Mouse (Mus musculus): ENCODE results near the gene Mymk. TPM values are rescaled to one million over a fixed set of nuclear protein-coding genes. Genes with fewer than 3 reads are reported as not detected.

The Mymk gene
- under 1 TPM; 0.18 to 0.21 TPM for total RNA-seq (2021)
- long read RNA-seq, experiment 1, result 0 reads
- long read RNA-seq, experiment 2, result 0 reads

DNA sequence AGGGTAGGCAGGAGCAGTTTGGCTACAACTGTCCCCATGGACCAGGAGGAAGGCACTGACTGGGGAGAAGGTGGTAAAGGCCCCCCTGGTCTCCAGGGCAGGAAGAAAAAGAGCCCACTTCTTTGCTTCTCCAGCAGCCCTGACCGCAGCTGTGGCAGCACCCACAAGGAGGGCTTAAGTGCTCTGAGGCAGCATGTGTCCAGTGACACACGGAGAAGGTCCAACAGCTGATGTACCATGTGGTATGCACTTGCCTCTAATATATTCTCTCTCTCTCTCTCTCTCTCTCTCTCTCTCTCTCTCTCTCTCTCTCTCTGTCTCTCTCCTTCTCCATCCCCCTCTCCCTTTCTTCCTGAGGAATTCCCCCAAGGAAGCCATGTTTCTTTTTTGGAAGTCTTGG lies at the start of gene Mymk:
Mymk (minus strand) TSS at position 202 of the 400 bp plus-strand sequence.
- no peak for DNase-seq (ENCODE audit: low spot score)

DNA sequence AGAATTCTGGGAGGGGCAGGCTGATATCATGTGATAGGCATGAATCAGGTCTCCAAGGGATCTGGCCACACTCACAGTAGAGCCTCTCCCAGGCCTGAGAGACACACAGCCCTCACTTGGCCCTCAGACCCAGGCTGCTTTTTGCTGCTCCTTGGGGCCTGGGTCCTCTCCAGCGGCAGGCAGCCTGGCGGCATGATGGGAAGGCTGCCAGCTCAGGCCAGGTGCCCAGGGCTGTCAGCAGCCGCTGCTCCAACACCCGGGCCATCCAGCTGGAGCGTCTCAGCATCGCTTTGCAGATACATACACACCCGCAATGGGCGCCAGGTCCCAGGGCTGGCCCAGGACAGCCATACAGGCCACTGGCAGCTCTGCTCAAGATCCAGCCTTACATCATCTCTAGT lies 48.3 kb upstream of the Mymk start:
- peak; percentile 38 for DNase-seq (ENCODE audit: low spot score)

DNA sequence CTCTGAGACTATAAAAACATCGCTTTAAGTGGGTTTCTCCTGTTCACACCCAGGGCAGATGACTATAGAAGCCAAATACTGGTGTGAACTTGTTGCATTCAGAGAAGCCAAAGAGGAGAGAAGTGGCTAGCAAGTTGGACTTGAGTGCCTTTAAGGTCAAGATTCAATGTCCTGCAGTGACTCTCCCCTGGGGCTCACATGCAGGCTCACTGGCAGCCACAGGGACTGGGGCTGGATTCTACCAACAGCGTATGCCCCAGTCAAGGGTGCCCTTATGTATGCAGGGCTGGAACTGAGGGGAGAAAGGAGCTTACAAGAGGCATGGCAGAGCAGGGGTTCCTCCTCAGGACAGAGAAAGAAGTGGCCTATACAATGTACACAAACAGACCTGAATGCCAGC lies 47.8 kb upstream of the Mymk start:
- DNase-seq (ENCODE audit: low spot score), result no peak

DNA sequence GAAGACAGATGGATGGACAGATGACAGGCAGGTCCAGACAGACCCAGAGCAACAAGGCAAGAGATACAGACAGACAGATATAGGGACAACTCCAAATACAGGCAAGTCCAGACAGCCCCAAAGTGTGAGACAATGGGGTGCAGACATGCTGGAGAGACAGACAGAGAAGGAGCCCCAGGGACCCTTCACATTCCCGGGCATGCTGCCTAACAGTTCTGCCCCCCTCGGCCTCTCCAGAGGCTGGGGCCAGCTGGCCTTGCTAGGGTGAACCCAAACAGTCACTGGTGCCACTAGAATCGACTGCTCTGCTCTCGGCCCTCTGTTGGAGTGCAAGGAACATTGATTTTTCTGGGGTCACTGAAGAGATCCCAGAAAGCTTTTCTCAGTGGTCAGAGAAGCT lies 46.5 kb upstream of the Mymk start:
- no peak for DNase-seq (ENCODE audit: low spot score)

DNA sequence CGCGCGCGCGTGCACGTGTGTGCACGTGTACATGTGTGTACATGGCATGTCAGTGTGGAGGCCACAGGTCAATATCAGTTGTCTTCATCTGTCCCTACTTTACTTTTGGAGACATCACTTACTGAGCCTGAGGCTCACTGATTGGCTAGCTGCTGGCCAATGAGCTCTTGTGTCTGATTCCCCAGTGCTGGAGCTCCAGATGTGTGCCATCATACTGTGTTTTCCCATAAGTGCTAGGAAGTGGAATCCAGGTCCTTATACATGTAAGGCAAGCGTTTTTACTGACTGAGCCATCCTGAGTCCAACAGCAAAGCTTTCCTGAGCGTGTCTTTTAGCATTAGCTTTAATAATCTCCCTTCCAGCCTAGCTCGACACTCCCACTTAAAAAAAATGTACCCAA lies 42.2 kb upstream of the Mymk start:
- DNase-seq (ENCODE audit: low spot score), result no peak

DNA sequence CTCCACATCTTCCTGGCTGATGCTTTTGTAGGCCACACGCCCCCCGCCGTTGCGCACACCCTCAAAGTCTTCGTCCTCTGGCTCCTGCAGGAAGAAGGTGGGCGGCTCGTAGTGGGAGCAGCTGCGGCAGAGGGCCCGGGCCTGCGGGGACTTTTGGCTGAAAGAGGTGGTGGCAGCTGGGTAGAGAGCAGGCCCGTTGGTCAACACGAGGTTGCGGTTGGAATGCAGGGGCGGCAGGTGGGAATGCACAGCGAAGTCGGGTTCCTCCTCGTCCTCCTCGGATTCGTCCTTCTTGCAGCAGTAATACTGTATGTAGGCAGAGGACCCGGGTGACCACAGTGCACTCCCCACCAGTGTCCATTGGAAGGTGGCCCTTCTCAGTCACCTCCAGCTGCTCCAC lies 40.6 kb upstream of the Mymk start:
- no peak for DNase-seq (ENCODE audit: low spot score)

DNA sequence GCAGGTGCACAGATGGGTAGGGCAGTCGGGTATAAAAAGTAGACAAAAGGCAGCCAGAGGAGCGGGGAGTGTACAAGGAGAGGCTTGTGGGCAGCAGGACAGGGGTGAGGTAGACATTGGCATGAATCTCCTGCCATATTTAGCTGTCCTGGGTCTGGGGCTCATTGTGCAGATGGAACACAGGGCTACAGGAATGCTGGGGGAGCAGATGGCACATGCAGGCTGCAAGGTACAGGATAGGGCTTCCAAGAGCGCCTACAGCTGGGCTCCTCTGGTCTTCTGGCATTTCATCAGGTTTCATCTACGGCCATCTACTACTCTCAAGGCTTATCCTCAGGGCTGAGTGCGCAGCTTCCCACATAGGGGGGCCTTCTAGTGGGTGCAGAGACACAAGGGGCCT lies 37.1 kb upstream of the Mymk start:
- no peak for DNase-seq (ENCODE audit: low spot score)

DNA sequence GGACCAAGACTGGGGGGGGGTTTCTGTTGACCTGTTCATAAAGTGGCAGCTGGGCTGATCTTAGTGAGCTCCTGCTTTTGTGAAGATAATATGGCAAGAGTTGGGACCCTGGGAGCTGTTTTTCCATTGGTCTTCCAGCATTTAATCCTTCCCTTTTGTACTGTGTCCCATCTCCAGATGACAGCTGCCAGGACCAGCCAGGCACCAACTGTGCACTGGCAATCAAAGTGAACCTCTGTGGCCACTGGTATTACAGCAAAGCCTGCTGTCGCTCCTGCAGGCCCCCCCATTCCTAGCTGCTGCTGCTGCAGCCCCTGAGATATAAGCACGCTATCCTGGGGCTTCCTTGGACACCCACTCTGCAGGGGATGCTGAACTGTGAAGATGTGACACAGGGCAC lies 36.2 kb upstream of the Mymk start:
- DNase-seq (ENCODE audit: low spot score), result no peak

DNA sequence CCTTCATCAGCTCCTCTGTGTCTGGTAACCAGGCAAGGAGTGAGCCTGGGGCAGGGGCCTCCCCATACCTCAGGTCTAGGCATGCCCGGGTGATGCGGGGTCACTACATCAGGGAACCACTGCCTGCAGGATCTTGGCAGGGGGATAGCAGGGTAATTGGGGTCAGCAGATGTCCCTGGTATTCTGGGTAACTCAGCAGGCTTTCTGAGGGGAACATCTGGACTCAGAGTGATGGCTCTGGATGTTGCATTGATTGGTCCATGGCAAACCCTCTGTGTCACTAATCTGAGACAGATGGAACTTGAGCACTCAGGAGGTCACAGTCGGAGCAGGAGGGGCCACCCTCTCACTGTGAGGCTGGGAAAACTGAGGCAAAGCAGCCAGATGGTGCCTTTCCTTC lies 34.8 kb upstream of the Mymk start:
- no peak for DNase-seq (ENCODE audit: low spot score)

DNA sequence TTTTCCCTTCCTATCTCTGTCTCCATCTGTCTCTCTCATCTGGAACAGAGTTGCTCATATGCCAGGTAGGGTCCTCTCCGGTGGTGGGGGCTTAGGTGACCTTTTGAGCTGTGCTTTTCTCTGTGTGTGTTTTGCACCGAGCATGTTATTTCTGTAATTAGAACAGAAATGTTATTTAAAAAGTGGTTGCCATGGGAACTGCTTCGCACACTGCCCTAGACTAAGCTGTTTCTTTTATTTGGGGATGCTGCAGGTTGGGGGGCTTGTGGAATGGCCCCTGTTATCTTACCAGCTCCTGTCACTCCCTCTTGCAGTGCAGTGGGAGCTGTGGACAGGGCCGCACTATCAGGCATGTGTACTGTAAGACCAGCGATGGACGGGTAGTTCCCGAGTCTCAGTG lies 31.6 kb upstream of the Mymk start:
- DNase-seq (ENCODE audit: low spot score), result no peak

DNA sequence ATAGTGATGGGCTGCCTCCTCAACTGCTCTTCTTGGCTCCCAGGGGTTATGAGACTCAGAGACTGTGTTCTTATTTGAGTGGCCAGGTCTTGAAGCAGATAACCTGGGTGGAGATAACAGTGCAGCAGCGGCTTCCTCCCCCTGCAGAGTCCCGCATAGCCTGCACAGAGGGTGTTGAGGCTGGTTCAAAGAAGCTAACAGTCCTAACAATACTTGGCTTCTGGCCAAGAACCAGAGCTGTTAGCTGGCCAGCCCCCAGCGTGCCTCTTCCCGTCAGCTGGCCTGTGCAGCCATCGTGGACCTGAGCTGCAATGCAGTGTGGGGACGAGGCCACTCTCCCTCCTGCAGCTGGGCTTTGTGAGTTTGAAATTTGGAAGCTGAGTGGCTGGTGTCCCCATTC lies 25.8 kb upstream of the Mymk start:
- peak; percentile 27 for DNase-seq (ENCODE audit: low spot score)

DNA sequence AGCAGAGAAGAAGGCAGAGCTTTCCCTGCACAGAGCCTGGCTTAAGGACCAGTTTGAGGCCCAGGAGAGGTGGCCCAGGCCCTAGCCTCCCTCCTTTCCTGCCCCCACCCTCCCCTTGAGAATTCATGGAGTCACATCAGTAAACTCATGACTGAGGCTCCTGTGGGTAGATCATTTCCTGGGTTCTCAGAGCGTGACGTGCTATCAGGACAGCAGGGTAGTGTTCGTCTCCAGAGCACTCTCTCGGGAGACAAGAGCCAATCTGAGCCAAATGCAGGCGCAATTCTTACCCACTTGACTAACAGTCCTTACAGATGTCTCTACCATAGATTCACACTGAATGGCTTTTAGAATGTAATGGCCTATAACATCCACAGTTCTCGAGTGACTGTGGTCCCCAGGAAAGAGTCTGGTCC lies 25.3 kb upstream of the Mymk start:
- DNase-seq (ENCODE audit: low spot score), result no peak

DNA sequence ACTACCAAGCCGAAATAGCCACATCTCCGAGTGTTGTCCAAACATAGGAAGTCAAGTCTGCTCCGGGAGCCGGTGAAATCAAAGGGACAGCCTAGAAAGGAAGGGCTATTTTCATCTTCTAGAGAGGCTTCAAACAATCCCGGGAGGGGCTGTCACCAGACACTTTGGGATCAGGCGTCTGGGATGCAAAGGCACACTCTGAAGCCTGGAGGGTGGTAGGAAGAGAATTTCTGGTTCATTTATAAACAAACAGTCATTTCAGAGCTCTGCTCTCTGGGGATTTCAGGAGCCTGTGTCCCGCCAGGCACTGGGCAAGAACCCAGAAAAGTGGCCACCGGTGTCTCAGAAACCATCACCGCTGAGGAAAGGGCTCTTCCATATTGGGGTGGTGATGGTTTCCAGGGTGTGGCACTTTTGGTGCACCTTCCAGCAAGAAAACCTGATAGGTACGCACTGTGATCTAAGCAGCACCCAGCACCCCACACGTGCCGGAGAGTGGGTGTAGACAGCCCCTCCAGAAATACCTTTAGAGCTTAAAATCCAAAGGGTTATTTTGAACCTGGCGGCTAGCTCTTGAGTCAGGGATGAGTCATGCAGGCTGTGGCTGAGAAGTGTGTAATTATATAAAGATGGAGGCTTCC lies 24.5 kb upstream of the Mymk start:
- DNase-seq (ENCODE audit: low spot score), result no peak

DNA sequence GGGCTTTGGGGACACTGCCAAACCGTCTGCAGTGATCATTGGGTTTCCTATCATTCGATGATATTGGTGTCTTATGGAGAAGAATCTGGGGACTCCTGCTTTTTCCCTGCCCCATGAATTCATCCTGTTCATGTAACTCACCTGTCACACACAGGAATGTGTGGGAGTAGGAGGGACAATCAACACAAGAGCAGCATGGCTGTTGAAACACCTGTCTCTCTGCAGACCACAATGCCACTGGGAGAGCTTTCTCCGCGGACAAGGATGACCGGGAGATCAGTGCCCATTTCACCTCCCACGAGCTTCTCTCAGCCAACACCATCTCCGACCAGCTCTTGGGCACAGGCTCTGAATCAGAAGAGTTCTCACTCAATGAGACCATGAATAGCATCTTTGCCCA lies 23.2 kb upstream of the Mymk start:
- DNase-seq (ENCODE audit: low spot score), result no peak

DNA sequence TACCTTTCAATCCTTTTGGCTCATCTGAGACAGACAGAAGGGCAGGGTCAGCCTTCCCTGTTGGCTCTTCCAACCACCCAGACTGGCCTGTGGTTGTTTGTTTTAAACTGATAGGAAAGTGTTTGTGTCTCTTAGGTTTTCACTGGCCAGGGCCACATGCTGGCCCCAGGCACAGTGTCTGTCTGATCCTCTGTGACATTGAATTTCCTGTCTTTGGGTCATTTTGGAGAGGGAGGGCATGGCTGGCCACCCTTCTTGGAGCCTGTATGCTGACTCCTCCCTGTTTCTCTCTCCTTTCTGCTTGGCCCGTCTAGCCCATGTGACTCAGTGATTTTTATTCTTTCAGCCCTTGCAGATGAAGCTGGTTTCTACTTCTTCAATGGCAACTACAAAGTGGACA lies 17.3 kb upstream of the Mymk start:
- no peak for DNase-seq (ENCODE audit: low spot score)

DNA sequence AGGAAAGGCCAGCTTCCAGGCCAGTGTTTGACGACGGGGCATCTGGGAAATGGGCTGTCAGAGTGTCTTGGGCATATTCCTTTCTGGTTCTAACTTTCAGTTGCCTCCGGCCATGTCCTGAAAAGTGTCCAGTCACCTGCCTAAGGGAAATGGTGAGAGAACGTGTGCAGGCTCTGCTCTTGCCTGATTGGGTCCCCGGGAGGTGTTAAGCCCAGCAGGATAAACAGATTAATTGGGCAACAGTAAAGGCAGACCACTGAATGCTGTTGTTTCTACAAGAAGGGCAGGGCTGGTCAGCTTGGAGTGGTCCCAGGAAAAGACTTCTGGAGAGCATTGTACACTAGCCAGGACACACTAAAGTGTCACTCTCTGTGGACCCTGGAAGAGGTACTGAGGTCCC lies 16.7 kb upstream of the Mymk start:
- DNase-seq (ENCODE audit: low spot score), result no peak

DNA sequence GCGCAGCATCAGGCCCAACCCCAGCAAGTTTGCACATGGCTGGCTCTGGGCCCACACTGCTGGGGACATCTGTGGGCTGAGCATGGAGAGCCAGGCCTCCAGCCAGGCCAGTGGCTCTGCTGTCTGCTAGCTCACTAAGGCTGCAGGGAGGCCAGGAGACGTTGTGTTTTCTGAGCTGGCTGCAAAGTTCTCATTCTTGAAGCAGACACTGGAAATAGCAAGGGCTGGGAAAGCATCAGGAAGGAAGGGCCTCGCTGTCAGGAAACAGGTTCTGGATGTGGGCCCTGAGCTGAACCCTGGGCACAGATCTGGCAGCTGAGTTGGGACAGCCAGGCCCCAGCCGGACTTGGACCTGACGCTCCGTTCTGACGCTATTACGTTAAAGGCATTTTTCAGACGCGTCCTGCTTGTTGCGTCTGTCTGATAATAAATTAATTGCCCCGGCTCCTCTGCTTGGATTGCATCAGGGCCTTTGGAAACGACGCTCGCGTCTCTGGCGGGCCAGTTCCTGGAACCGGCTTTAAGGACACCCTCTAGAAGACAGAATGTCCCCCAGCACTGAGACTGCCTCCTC lies 16.2 kb upstream of the Mymk start:
- DNase-seq (ENCODE audit: low spot score), result peak; percentile 77

DNA sequence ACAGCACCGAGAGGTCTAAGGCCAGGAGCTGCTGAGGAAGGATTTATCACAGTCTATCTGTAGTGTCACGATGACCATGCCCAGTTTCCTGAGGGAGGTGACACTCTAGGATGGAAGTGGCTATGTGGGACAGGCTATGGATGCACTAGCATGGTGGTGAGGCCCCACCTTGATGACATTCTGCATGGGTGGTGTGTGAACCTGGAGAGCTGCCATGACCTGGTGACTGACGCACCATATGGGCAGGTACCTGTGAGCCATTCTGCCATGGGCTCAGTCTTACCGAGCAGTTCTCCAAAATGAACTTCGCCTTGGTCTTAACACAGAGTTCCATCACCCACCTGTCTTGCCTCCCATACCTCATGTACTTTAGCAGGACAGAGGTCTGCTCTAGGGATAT lies 15.6 kb upstream of the Mymk start:
- no peak for DNase-seq (ENCODE audit: low spot score)

DNA sequence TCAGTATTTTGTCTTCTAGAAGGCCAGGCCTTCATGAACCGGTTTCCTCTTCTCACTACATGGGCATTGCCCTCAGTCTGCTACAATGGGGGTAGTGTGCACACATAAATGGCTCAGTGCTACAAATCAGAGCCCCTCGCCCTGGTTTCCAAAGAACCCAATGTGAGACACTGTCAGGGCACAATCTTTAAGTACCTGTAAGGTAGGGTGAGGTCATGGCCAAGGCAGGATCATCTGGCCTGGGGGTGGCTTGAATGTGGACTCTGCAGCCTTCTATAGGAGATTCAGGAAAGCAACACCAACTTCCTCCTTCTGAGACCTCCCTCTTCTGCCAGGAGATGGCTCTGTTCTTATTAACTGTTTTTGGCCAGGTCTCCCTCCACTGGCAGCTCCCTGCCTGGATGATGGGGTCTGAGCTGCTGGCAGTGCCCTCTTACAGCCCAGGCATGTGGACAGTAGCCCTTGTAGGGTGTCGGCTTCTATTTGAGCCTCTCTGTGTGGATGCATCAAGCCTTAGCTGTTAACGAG lies 14.6 kb upstream of the Mymk start:
- DNase-seq (ENCODE audit: low spot score), result no peak

DNA sequence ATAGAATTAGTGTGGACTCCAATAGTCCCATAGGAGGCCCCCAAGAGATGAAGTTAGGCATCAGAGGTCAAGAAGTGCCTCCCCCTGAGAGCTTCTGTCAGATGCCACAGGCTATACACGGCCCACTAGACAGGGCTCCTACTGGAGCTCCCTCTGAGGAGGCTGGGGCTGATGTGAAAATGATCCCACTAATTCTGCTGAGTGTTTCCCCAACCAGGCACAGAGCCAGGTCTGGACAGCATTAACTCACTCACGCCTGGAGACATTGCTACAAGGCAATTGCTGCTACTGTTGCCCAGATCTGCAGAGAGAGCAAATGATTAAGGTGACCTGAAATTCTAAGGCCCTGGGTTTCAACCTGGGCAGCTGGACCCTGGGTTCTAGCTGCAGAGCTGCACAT lies 13.8 kb upstream of the Mymk start:
- peak; percentile 31 for DNase-seq (ENCODE audit: low spot score)

DNA sequence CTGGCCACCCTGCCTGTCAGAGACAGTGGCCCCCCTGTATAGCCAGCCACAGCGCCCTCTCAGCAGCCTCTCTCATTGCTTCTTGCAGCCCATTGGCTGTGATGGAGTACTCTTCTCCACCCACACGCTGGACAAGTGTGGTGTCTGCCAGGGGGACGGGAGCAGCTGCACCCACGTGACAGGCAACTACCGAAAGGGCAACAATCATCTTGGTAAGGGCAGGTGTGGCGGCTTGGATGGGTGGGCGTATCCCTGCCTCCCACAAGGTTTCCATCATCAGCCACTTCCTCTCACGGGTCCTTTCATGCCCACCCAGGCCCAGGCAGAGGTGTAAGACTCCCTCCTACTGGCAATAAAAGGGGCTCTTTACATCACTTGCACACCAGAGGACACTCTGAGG lies 13.0 kb upstream of the Mymk start:
- DNase-seq (ENCODE audit: low spot score), result no peak

DNA sequence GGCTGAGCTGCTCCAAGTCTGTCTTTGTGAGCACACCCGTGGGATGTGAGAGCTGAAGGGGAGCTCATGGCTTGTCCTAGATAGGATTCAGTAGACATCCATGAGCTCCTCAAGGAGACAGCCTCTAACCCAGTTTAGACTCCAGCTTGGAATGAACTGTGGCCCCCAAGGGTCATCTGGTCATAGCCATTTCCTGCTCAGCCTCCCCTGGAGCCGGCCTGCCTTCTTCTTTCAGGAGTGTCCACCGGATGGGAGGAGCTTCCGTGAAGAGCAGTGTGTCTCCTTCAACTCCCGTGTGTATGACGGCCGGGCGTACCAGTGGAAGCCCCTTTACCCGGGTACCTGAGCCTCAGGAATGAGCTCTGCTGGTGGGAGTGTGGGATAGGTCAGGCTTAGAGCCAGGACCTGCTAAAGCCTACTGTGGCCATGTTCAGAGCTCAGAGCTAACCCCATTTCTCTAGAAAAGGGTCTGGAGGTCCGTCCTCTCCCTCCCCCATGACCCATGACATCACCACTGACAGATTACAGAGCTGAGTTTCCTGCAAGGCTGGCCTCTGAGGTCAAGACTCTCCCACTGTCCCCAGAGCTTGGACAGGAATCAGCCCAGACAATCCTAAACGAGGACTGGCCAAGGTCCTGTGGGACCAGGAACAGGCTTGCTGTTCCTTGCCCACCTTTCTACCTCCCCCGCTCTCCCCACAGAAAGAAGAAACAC lies 11.9 kb upstream of the Mymk start:
- no peak for DNase-seq (ENCODE audit: low spot score)

DNA sequence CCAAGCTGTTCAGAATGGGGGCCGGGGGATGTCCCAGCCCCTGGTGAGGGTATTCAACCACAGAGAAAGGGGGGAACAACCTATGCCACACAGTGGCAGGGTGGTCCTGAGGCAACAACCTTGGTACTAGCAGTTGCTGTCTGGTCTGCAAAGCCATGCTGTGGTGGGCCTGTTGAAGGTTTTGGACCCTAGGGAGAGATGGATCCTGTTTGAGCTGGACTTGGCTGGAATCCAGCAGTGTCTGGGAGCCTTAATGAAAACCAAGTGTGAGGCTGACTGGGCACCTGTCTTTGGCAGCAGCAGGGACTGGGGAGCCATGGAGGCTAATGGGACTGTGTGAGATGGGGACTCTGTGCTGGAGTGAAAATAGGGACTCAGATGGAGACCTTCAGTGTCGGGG lies 7.7 kb upstream of the Mymk start:
- DNase-seq (ENCODE audit: low spot score), result no peak
